Mouse (Mus musculus): Measurements from ENCODE around the gene Sgsm2. TPM values are rescaled to one million over a fixed set of nuclear protein-coding genes. Genes with fewer than 3 reads are reported as not detected.

Gene Sgsm2
- polyA plus RNA-seq, 1 experiment from 2014 or later = 5.2 TPM

- Histone ChIP-seq H3K9ac (replicated peaks) (no peak overlapping the region; the same call in 1 of the 2 replicates), H3K4me1 (replicated peaks) (peaks cover 20% of the 10 kb centered on the region), H3K27me3 (no peaks in the 10 kb centered on the region), H3K9me3 (no peaks in the 10 kb centered on the region), H3K4me2 (peak overlapping the region; percentile 39), H3K27ac (no peak overlapping the region; the same call in 1 of the 2 replicates), H3K4me3 (replicated peaks) (no peak overlapping the region), H3K36me3 (no peaks in the 10 kb centered on the region)
- 4% methylated on average over 9 of the region's 9 CpGs for WGBS
- 0 out of 2 replicates have a peak, but pooled peaks have one; percentile 63 for ATAC-seq (ENCODE audit: insufficient number of reproducible peaks, insufficient read depth, low FRiP score, low TSS enrichment, low read depth)
Observed at GRCm38 (mm10) chr11:74876801-74877200, 20.1 kb downstream of the Sgsm2 start.

DNA sequence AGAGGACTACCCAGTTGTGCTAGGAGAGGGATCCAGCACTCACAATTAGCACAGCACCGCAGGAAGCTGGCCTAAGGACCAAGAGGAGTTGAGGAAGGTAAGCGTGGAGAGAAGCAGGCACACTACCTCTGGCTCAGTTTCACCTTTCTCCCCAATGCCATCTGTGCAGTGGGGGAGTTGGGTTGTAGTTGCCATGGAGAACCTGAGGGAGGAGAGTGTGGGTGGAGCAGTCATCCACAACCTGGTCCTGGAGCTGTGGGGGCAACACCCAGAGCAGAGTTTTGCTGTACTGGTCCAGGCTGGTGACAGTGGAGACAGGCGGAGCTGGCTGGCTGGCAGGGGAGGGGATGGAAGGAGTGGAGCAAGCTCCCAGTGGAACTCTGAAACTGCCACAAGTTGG lies 22.2 kb downstream of the Sgsm2 start:
- no peak for ATAC-seq (ENCODE audit: insufficient number of reproducible peaks, insufficient read depth, low FRiP score, low TSS enrichment, low read depth)
- Histone ChIP-seq H3K9me3 (no peaks in the 10 kb centered on the region), H3K27me3 (no peaks in the 10 kb centered on the region), H3K4me2 (no peak overlapping the region), H3K4me3 (replicated peaks) (no peak overlapping the region), H3K27ac (no peak overlapping the region), H3K4me1 (replicated peaks) (peaks cover 28% of the 10 kb centered on the region), H3K9ac (replicated peaks) (no peak overlapping the region), H3K36me3 (no peaks in the 10 kb centered on the region)
- WGBS = 46% methylated on average over 3 of the region's 3 CpGs

- H3K9me3 ChIP-seq = no peaks in the 10 kb centered on the region
- no peak overlapping the region for H3K4me3 ChIP-seq (replicated peaks)
- no peak overlapping the region for H3K27ac ChIP-seq
- no peaks in the 10 kb centered on the region for H3K27me3 ChIP-seq
- H3K36me3 ChIP-seq = 0 out of 2 replicates have a peak, but pooled peaks cover 4% of the 10 kb centered on the region
- ATAC-seq (ENCODE audit: insufficient number of reproducible peaks, insufficient read depth, low FRiP score, low TSS enrichment, low read depth) = no peak
- H3K4me1 ChIP-seq (replicated peaks) = peaks cover 19% of the 10 kb centered on the region
- WGBS = 34% methylated on average over 12 of the region's 12 CpGs
- H3K4me2 ChIP-seq = no peak overlapping the region
- H3K9ac ChIP-seq (replicated peaks) = no peak overlapping the region
Observed at GRCm38 (mm10) chr11:74870991-74871622, 25.8 kb downstream of the Sgsm2 start.

DNA sequence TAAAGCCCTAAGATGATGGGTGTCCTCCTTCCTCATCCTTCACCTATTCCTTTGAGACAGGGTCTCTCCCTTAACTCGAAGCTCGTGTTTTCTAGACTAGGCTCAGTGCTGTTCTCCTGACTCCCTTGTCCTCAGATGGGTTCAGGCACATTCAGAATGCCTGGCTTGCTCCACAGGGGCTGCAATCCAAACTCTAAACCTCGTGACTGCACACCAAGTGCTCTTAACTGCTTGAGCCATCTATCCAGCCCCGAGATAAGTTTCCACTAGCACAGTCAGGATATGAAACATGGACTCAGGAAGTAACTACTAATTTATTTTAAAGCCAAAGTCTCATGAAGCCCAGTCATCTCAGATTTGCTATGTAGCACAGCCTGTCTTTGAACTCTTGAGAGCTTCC lies 26.3 kb downstream of the Sgsm2 start:
- no peak overlapping the region for H3K4me3 ChIP-seq (replicated peaks)
- H3K9ac ChIP-seq (replicated peaks) = no peak overlapping the region
- ATAC-seq (ENCODE audit: insufficient number of reproducible peaks, insufficient read depth, low FRiP score, low TSS enrichment, low read depth) = no peak
- WGBS = 66% methylated on average over 4 of the region's 4 CpGs
- H3K27me3 ChIP-seq = no peaks in the 10 kb centered on the region
- peaks cover 19% of the 10 kb centered on the region for H3K4me1 ChIP-seq (replicated peaks)
- no peak overlapping the region for H3K4me2 ChIP-seq
- 0 out of 2 replicates have a peak, but pooled peaks cover 4% of the 10 kb centered on the region for H3K36me3 ChIP-seq
- H3K27ac ChIP-seq = no peak overlapping the region
- no peaks in the 10 kb centered on the region for H3K9me3 ChIP-seq

GRCm38 (mm10) chr11:74869603-74870002 lies 27.3 kb downstream of the Sgsm2 start:
- no peak overlapping the region for H3K9ac ChIP-seq (replicated peaks)
- H3K27me3 ChIP-seq = no peaks in the 10 kb centered on the region
- no peak overlapping the region for H3K27ac ChIP-seq
- ATAC-seq (ENCODE audit: insufficient number of reproducible peaks, insufficient read depth, low FRiP score, low TSS enrichment, low read depth) = no peak
- no peak overlapping the region for H3K4me3 ChIP-seq (replicated peaks)
- 0 out of 2 replicates have a peak, but pooled peaks cover 4% of the 10 kb centered on the region for H3K36me3 ChIP-seq
- no peak overlapping the region for H3K4me2 ChIP-seq
- no peaks in the 10 kb centered on the region for H3K9me3 ChIP-seq
- peaks cover 13% of the 10 kb centered on the region for H3K4me1 ChIP-seq (replicated peaks)
- 90% methylated on average over 6 of the region's 6 CpGs for WGBS

DNA sequence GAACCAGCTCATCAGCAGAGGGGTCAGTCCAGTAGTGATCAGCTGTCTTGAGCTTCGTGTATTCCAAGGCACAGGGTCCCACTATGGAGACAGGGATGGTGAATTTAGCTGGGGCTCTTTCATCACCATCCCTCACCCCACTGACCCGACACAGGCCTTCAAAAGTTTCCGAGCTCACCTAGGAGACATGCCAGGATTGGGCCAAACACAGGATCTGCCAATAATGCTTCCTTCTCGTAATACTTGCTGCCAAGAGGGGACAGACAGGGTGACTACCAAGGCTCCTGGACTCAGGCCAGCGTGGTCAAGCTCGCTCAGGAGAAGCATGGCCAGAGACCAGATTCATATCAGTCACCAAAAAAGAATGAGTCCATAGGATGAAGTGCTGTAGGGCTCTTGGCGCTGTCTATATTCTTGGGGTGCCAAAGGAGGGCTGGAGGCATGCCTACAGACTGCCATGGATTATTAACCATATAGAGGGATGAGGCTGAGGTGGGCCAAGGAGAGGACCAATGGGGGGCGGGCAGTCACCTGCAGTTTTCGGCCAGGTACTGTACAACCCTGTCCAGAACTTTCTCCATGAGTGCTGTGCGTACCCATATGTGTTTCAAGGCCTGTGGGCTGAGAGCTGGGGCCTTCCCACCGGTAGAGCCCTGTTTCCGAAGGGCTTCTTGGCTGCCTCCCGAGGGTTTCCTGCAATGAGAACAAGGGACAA lies 28.7 kb downstream of the Sgsm2 start:
- 0 out of 2 replicates have a peak, but pooled peaks cover 4% of the 10 kb centered on the region for H3K36me3 ChIP-seq
- H3K4me1 ChIP-seq (replicated peaks) = peaks cover 8% of the 10 kb centered on the region; the same call in 1 of the 2 replicates
- no peak overlapping the region for H3K27ac ChIP-seq
- no peak overlapping the region for H3K4me3 ChIP-seq (replicated peaks)
- H3K27me3 ChIP-seq = no peaks in the 10 kb centered on the region
- H3K9ac ChIP-seq (replicated peaks) = no peak overlapping the region
- ATAC-seq (ENCODE audit: insufficient number of reproducible peaks, insufficient read depth, low FRiP score, low TSS enrichment, low read depth) = no peak
- H3K9me3 ChIP-seq = no peaks in the 10 kb centered on the region
- WGBS = 89% methylated on average over 13 of the region's 13 CpGs
- no peak overlapping the region for H3K4me2 ChIP-seq

GRCm38 (mm10) chr11:74867181-74867580 lies 29.7 kb downstream of the Sgsm2 start:
- H3K4me3 ChIP-seq (replicated peaks) = no peak overlapping the region
- 0 out of 2 replicates have a peak, but pooled peaks cover 4% of the 10 kb centered on the region for H3K36me3 ChIP-seq
- H3K4me2 ChIP-seq = no peak overlapping the region
- H3K27ac ChIP-seq = no peak overlapping the region
- peaks cover 8% of the 10 kb centered on the region; the same call in 1 of the 2 replicates for H3K4me1 ChIP-seq (replicated peaks)
- no peak overlapping the region for H3K9ac ChIP-seq (replicated peaks)
- 77% methylated on average over 2 of the region's 2 CpGs for WGBS
- no peaks in the 10 kb centered on the region for H3K27me3 ChIP-seq
- no peaks in the 10 kb centered on the region for H3K9me3 ChIP-seq
- no peak for ATAC-seq (ENCODE audit: insufficient number of reproducible peaks, insufficient read depth, low FRiP score, low TSS enrichment, low read depth)

DNA sequence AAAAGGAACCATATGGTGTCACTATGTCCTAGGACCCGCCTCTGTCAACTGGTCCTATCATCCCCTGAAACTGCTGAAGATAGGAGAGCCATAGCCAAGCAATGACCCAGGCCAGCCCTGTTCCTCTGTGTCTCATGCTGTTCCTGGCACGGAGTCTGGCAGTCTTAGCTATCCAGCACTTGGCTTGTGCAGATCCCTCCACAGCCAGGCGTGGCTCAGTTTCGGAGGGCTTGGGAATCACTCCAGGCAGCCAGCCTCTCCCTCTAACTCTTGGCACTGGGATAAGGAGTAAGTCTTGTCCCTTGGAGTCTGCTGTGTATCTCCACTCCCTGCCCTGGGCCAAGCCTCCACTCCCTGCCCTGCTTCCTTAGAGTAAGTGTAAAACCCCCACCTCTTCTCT lies 30.2 kb downstream of the Sgsm2 start:
- ATAC-seq (ENCODE audit: insufficient number of reproducible peaks, insufficient read depth, low FRiP score, low TSS enrichment, low read depth) = no peak

GRCm38 (mm10) chr11:74865252-74865651 lies 31.6 kb downstream of the Sgsm2 start:
- H3K4me2 ChIP-seq = no peak overlapping the region
- ATAC-seq (ENCODE audit: insufficient number of reproducible peaks, insufficient read depth, low FRiP score, low TSS enrichment, low read depth) = no peak
- no peaks in the 10 kb centered on the region for H3K4me1 ChIP-seq (replicated peaks)
- no peak overlapping the region for H3K9ac ChIP-seq (replicated peaks)
- no peaks in the 10 kb centered on the region for H3K9me3 ChIP-seq
- no peak overlapping the region for H3K4me3 ChIP-seq (replicated peaks)
- H3K36me3 ChIP-seq = 0 out of 2 replicates have a peak, but pooled peaks cover 4% of the 10 kb centered on the region
- H3K27me3 ChIP-seq = no peaks in the 10 kb centered on the region
- no peak overlapping the region for H3K27ac ChIP-seq
- 78% methylated on average over 9 of the region's 9 CpGs for WGBS

More for the DNA sequence above, 30.2 kb downstream of the Sgsm2 start:
- WGBS = 83% methylated on average over 4 of the region's 4 CpGs
- Histone ChIP-seq H3K9ac (replicated peaks) (no peak overlapping the region), H3K4me3 (replicated peaks) (no peak overlapping the region), H3K27me3 (no peaks in the 10 kb centered on the region), H3K4me1 (replicated peaks) (peaks cover 8% of the 10 kb centered on the region; the same call in 1 of the 2 replicates), H3K4me2 (no peak overlapping the region), H3K9me3 (no peaks in the 10 kb centered on the region), H3K36me3 (0 out of 2 replicates have a peak, but pooled peaks cover 4% of the 10 kb centered on the region), H3K27ac (no peak overlapping the region)

- no peak for ATAC-seq (ENCODE audit: insufficient number of reproducible peaks, insufficient read depth, low FRiP score, low TSS enrichment, low read depth)
- Histone ChIP-seq H3K4me1 (replicated peaks) (no peaks in the 10 kb centered on the region), H3K4me2 (no peak overlapping the region), H3K9me3 (no peaks in the 10 kb centered on the region), H3K36me3 (0 out of 2 replicates have a peak, but pooled peaks cover 4% of the 10 kb centered on the region), H3K9ac (replicated peaks) (no peak overlapping the region), H3K27ac (no peak overlapping the region), H3K4me3 (replicated peaks) (no peak overlapping the region), H3K27me3 (no peaks in the 10 kb centered on the region)
- WGBS = 81% methylated on average over 9 of the region's 9 CpGs
Observed at GRCm38 (mm10) chr11:74864421-74864820, 32.4 kb downstream of the Sgsm2 start.

GRCm38 (mm10) chr11:74863471-74863870 lies 33.4 kb downstream of the Sgsm2 start:
- Histone ChIP-seq H3K9ac (replicated peaks) (no peak overlapping the region), H3K27ac (no peak overlapping the region), H3K4me1 (replicated peaks) (no peaks in the 10 kb centered on the region), H3K4me3 (replicated peaks) (no peak overlapping the region), H3K9me3 (no peaks in the 10 kb centered on the region), H3K4me2 (0 out of 2 replicates have a peak overlapping the region, but pooled peaks have one; percentile 23), H3K27me3 (no peaks in the 10 kb centered on the region), H3K36me3 (0 out of 2 replicates have a peak, but pooled peaks cover 4% of the 10 kb centered on the region)
- ATAC-seq (ENCODE audit: insufficient number of reproducible peaks, insufficient read depth, low FRiP score, low TSS enrichment, low read depth) = no peak
- 24% methylated on average over 11 of the region's 11 CpGs for WGBS
